Mouse (Mus musculus) 416B (cell line): ENCODE data around the gene Focad.

ENCODE experiments used
- DNase-seq: peaks from one replicate; pipeline ENCODE4 v3.0.0; 2011; ENCODE audit warnings: low read depth

The Focad gene

GRCm38 (mm10) chr4:88156961-88157360 is 62.5 kb downstream of the Focad start:
- DNase-seq = no peak

- DNase-seq = no peak
Measured at GRCm38 (mm10) chr4:88157644-88158043, 63.2 kb downstream of the Focad start.

GRCm38 (mm10) chr4:88159256-88159655 is 64.8 kb downstream of the Focad start:
- DNase-seq = no peak

DNA sequence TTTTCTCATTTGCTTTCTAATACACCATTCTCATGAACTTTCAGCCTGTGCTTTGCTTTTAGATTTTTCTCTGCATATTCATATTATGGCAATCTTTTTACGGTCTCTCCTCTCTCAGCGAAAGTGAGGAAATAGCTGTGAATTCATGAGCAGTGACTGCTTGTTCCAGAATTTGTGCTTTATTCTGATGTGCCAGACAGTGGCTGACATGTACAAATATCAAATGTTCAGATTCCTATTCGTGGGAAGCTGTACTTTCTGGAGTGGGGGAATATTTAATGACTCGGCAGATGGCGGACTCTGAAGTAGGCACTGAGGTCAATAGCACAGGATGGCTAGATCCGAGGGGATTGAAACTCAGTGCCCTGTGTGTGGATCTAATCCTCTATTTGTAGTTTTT is 65.3 kb downstream of the Focad start:
- no peak for DNase-seq

GRCm38 (mm10) chr4:88163511-88164247 is 69.2 kb downstream of the Focad start:
- no peak for DNase-seq

GRCm38 (mm10) chr4:88167008-88167862 is 72.8 kb downstream of the Focad start:
- DNase-seq = peak; percentile 15

- no peak for DNase-seq
Measured at GRCm38 (mm10) chr4:88175058-88175974, 80.9 kb downstream of the Focad start.

- peak; percentile 78 for DNase-seq
Measured at GRCm38 (mm10) chr4:88179296-88179695, 84.9 kb downstream of the Focad start.

GRCm38 (mm10) chr4:88184293-88184692 is 89.9 kb downstream of the Focad start:
- no peak for DNase-seq

GRCm38 (mm10) chr4:88185872-88186426 is 91.5 kb downstream of the Focad start:
- no peak for DNase-seq

DNA sequence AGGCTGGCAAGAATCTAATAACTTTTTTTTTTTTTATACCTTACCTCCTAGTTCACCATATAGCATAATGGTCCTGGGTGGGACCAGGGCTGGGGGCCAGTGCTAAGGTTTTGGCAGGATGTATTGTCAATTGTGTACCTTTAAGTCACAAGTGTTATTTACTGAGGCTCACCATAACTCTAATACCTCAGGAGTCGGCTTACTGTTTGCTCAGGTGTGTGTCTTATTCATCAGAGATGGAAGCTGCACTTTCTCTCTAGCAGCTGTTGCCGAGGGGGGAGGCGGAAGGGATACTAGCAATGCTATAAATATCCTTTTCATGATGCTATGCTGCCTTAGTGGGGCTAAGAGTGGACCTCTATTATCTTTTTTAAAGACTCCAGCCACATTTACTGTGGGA is 93.2 kb downstream of the Focad start:
- no peak for DNase-seq

DNA sequence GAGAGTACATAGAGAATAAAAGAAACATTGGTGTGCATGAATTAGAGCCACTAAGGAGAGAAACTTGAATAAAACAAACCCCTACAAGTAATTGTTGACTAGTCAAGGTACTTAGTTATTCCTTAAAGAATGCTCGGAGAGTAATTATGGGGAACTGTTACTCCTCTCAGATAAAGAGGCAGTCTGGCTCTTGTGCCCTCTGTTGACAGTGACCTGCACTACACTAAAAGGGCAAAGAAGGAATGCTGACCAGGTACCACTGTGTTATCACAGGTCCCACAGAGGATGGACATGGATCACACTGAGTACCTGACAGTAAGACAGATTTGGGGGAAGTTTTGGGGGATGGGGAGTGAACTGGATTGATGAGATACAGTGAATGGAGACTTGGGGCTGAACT is 95.1 kb downstream of the Focad start:
- no peak for DNase-seq

- no peak for DNase-seq
Measured at GRCm38 (mm10) chr4:88194256-88194655, 99.8 kb downstream of the Focad start.

DNA sequence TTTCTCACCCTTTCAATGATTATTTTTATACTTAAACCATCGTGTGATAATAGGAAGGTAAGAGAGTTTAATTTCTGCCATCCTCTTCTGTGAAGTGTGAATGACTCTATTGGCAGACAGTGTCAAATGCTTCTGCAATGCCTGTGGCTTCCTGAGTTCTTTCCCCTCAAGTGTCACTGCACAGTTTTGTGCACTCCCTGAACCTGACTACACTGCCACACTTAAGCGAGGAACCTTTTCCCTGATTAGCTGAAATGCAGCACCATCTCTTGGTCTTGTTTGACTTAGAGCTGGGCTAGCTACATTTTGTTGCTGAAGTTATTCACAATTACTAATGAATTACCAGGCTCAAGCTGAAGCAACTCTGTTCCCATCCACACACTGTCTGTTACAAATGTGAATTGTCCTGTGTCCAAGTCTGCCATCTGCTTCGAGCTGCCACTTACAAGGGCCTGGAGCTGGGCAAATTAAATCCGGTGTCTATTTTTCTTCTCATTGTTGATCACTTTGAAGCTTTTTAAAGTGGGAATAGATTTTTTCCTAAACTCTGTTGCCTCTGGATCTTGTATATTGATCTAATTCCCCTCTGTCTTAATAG is 101.6 kb downstream of the Focad start:
- peak; percentile 3 for DNase-seq

DNA sequence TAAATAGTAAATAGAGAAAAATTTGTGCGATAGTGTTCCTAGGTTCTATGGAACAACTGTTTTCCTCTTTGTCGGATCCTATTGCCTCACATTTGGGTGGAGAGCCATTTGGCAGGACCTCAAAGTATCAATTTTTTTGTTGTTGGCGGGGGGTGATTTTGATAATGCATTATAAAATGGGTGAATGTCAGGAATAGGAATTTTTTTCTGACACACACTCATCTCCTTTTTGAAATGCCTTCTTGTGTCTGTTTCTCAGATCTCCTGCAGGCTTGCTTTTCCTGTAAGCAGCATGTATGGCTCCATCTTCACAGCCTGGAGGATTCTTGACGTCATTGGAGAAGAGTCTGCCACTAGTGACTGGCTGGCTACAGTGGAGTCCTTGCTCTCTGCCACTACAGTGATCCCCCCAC is 102.1 kb downstream of the Focad start:
- no peak for DNase-seq

GRCm38 (mm10) chr4:88197244-88197643 is 102.8 kb downstream of the Focad start:
- no peak for DNase-seq

GRCm38 (mm10) chr4:88199186-88199585 is 104.8 kb downstream of the Focad start:
- DNase-seq = no peak

GRCm38 (mm10) chr4:88201047-88201446 is 106.6 kb downstream of the Focad start:
- no peak for DNase-seq

DNA sequence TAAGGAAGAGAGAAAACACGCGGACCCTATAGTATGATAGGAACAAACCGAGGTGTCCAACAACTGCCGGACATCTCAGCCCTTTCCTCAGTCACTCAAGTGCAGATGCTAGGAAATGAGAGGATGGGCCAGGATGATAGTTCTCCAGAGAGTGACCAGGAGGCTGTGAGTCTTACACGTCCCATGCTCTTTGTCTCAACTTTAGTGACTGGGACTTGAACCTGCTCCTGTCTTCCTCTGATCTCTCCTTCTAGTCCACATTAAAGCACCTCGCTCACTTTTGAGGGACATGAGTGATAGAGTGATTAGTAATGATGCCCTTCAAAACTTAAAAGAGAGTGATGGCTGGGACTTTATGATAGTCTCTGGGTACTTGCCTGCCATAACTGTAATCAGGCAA is 114.2 kb downstream of the Focad start:
- no peak for DNase-seq

DNA sequence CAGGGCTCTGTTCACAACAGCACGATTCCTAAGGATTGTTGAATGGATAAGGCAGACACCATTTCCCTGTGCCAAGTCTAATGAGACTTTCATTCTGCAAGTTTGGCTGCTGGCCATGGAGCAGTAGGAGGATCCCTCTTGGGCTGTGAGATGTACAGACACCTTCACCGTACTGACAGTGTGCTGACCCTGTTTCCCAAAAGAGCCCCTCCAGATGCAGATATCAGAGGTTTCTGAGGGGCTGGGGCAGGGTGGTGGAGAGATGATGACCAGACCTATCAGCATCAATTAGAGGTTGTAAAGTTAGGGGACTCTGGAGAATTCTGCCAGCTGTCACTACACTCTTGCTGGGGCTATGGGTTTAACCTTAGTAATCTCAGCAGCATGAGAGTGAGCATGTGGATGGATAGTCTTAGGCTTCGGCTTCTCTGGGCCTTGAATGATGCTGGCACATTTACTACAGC is 115.0 kb downstream of the Focad start:
- DNase-seq = no peak

GRCm38 (mm10) chr4:88210602-88211001 is 116.2 kb downstream of the Focad start:
- DNase-seq = no peak
